Mouse (Mus musculus): ENCODE data around the gene 2610028H24Rik. TPM values are rescaled to one million over a fixed set of nuclear protein-coding genes. Genes with fewer than 3 reads are reported as not detected.

The 2610028H24Rik gene
- total and polyA plus RNA-seq, 3 experiments, result 0.10 to 0.15 TPM; not detected in 1

- TF ChIP-seq GABPA (IDR thresholded peaks at IDR 0.05; ENCODE audit: low read depth, low read length) (no peak), NRF1 (IDR thresholded peaks at IDR 0.05; ENCODE audit: insufficient read depth, low read depth, low read length, poor library complexity, severe bottlenecking) (no peak), RCOR1 (IDR thresholded peaks at IDR 0.05; ENCODE audit: low read depth, low read length) (no peak), CHD2 (IDR thresholded peaks at IDR 0.05; ENCODE audit: low read length) (no peak), EP300 (IDR thresholded peaks at IDR 0.05; ENCODE audit: low read depth in 1 of 2, low read length in 2 of 2) (peak; percentile 48 to 65; a peak in 2 of 4 replicates), MAX (IDR thresholded peaks at IDR 0.05; ENCODE audit: low read length) (peak; percentile 66), MEF2A (IDR thresholded peaks at IDR 0.05; ENCODE audit: extremely low read depth, insufficient replicate concordance, low read depth, low read length, poor library complexity, severe bottlenecking) (no peak), POLR2AphosphoS2 (IDR thresholded peaks at IDR 0.05; ENCODE audit: low read length) (no peak), POLR2AphosphoS5 (IDR thresholded peaks at IDR 0.05; ENCODE audit: borderline replicate concordance, low read depth, low read length) (no peak), CTCF (IDR thresholded peaks at IDR 0.05 in 2 of 3, conservative IDR thresholded peaks at IDR 0.05 in 1 of 3; ENCODE audit: control insufficient read depth in 1 of 3, insufficient read depth in 1 of 3, low read depth in 2 of 3, low read length in 3 of 3, poor library complexity in 1 of 3, severe bottlenecking in 1 of 3) (no peak), HCFC1 (IDR thresholded peaks at IDR 0.05; ENCODE audit: low read depth, low read length) (peak; percentile 64), GATA1 (IDR thresholded peaks at IDR 0.05; ENCODE audit: low read depth, low read length) (peak; percentile 30; the same call in 1 of the 2 replicates), ELF1 (IDR thresholded peaks at IDR 0.05; ENCODE audit: low read depth, low read length) (0 out of 2 replicates have a peak, but pooled peaks have one; percentile 32), ZC3H11A (IDR thresholded peaks at IDR 0.05; ENCODE audit: low read depth, low read length) (no peak), ETS1 (IDR thresholded peaks at IDR 0.05; ENCODE audit: low read depth, low read length) (0 out of 2 replicates have a peak, but pooled peaks have one; percentile 6), USF1 (IDR thresholded peaks at IDR 0.05; ENCODE audit: low read depth, low read length) (no peak), TBP (IDR thresholded peaks at IDR 0.05; ENCODE audit: low read depth, low read length) (0 out of 2 replicates have a peak, but pooled peaks have one; percentile 16), SIN3A (IDR thresholded peaks at IDR 0.05; ENCODE audit: low read length) (peak; percentile 37; the same call in 1 of the 2 replicates)
Measured at GRCm38 (mm10) chr10:76495501-76495900, 46.6 kb downstream of the 2610028H24Rik start (continued).

- H3K9me3 ChIP-seq (replicated peaks; ENCODE audit: insufficient read depth, low read length), result no peaks in the 10 kb centered on the region
- H3K36me3 ChIP-seq (ENCODE audit: control insufficient read depth in 1 of 2, insufficient read depth in 2 of 2, low read length in 2 of 2), result peaks cover 14 to 38% of the 10 kb centered on the region in 2 experiments
- peak overlapping the region; percentile 88 for H3K27ac ChIP-seq (ENCODE audit: control insufficient read depth, low read depth, low read length)
- no peaks in the 10 kb centered on the region for H3K27me3 ChIP-seq (ENCODE audit: control insufficient read depth in 1 of 2, insufficient read depth in 2 of 2, low read length in 2 of 2)
- peak overlapping the region; percentile 41 for H3K9ac ChIP-seq (ENCODE audit: control insufficient read depth, low read depth, low read length, poor library complexity, severe bottlenecking)
- H3K4me1 ChIP-seq (ENCODE audit: control insufficient read depth in 1 of 2, insufficient read depth in 2 of 2, low read length in 2 of 2), result peaks cover 25 to 37% of the 10 kb centered on the region in 2 experiments
- no peak overlapping the region for H3K4me3 ChIP-seq (ENCODE audit: control insufficient read depth in 1 of 2, insufficient read depth in 1 of 2, low read depth in 2 of 2, low read length in 2 of 2)
- H3K79me2 ChIP-seq (ENCODE audit: control insufficient read depth, insufficient read depth, low read length, poor library complexity), result no peaks in the 10 kb centered on the region
- peak; percentile 79 for DNase-seq (ENCODE audit: low read depth, low spot score)
- TF ChIP-seq BHLHE40 (IDR thresholded peaks at IDR 0.05; ENCODE audit: borderline replicate concordance, low read depth, low read length), result no peak
- no peak for TF ChIP-seq HCFC1 (IDR thresholded peaks at IDR 0.05; ENCODE audit: low read depth, low read length)
- TF ChIP-seq CHD1 (IDR thresholded peaks at IDR 0.05; ENCODE audit: low read depth, low read length), result no peak
- TF ChIP-seq NRF1 (IDR thresholded peaks at IDR 0.05; ENCODE audit: insufficient read depth, low read depth, low read length, poor library complexity, severe bottlenecking), result no peak
- TF ChIP-seq SMC3 (IDR thresholded peaks at IDR 0.05; ENCODE audit: low read depth, low read length), result no peak
- TF ChIP-seq TCF12 (IDR thresholded peaks at IDR 0.05; ENCODE audit: low read depth, low read length), result peak; percentile 95
- TF ChIP-seq MYC (IDR thresholded peaks at IDR 0.05; ENCODE audit: low read depth, low read length), result no peak
- TF ChIP-seq POLR2AphosphoS2 (IDR thresholded peaks at IDR 0.05; ENCODE audit: low read length), result no peak
- TF ChIP-seq ETS1 (IDR thresholded peaks at IDR 0.05; ENCODE audit: low read depth, low read length), result peak; percentile 87
- TF ChIP-seq GABPA (IDR thresholded peaks at IDR 0.05; ENCODE audit: low read depth, low read length), result no peak
- no peak for TF ChIP-seq POLR2A (IDR thresholded peaks at IDR 0.05; ENCODE audit: control insufficient read depth in 1 of 2, insufficient read depth in 1 of 2, low read depth in 1 of 2, low read length in 2 of 2, poor library complexity in 1 of 2)
- no peak for TF ChIP-seq USF1 (IDR thresholded peaks at IDR 0.05; ENCODE audit: low read depth, low read length)
- TF ChIP-seq ELF1 (IDR thresholded peaks at IDR 0.05; ENCODE audit: low read depth, low read length), result no peak
- TF ChIP-seq TBP (IDR thresholded peaks at IDR 0.05; ENCODE audit: low read depth, low read length), result peak; percentile 49
- TF ChIP-seq CTCF (IDR thresholded peaks at IDR 0.05 in 2 of 3, conservative IDR thresholded peaks at IDR 0.05 in 1 of 3; ENCODE audit: control insufficient read depth in 1 of 3, insufficient read depth in 1 of 3, low read depth in 2 of 3, low read length in 3 of 3, poor library complexity in 1 of 3, severe bottlenecking in 1 of 3), result no peak
- peak; percentile 98 for TF ChIP-seq RCOR1 (IDR thresholded peaks at IDR 0.05; ENCODE audit: low read depth, low read length)
- peak; percentile 90 for TF ChIP-seq SIN3A (IDR thresholded peaks at IDR 0.05; ENCODE audit: low read length)
- no peak for TF ChIP-seq UBTF (IDR thresholded peaks at IDR 0.05; ENCODE audit: borderline replicate concordance, insufficient read depth, low read depth, low read length)
- TF ChIP-seq JUND (IDR thresholded peaks at IDR 0.05; ENCODE audit: low read depth, low read length), result no peak
- TF ChIP-seq E2F4 (IDR thresholded peaks at IDR 0.05; ENCODE audit: borderline replicate concordance, low read depth, low read length), result no peak
- TF ChIP-seq EP300 (IDR thresholded peaks at IDR 0.05; ENCODE audit: low read depth in 1 of 2, low read length in 2 of 2), result peak; percentile 99 to 100
- TF ChIP-seq KAT2A (conservative IDR thresholded peaks at IDR 0.05; ENCODE audit: low read depth, low read length), result no peak
- peak; percentile 82 for TF ChIP-seq TAL1 (IDR thresholded peaks at IDR 0.05; ENCODE audit: low read length)
- TF ChIP-seq GATA1 (IDR thresholded peaks at IDR 0.05; ENCODE audit: low read depth, low read length), result peak; percentile 98
- no peak for TF ChIP-seq RAD21 (IDR thresholded peaks at IDR 0.05; ENCODE audit: low read depth, low read length)
- no peak for TF ChIP-seq MEF2A (IDR thresholded peaks at IDR 0.05; ENCODE audit: extremely low read depth, insufficient replicate concordance, low read depth, low read length, poor library complexity, severe bottlenecking)
- TF ChIP-seq ZC3H11A (IDR thresholded peaks at IDR 0.05; ENCODE audit: low read depth, low read length), result no peak
- no peak for TF ChIP-seq MAZ (IDR thresholded peaks at IDR 0.05; ENCODE audit: low read depth, low read length)
Measured at GRCm38 (mm10) chr10:76496366-76496765, 47.5 kb downstream of the 2610028H24Rik start.

All from MEL (cell line).